Mouse (Mus musculus): ENCODE measurements around the gene Dab1. TPM values are rescaled to one million over a fixed set of nuclear protein-coding genes. Genes with fewer than 3 reads are reported as not detected.

Gene Dab1
- polyA plus RNA-seq (2012; rRNA removed): 10.4 and 30.7 TPM in 2 replicates

DNA sequence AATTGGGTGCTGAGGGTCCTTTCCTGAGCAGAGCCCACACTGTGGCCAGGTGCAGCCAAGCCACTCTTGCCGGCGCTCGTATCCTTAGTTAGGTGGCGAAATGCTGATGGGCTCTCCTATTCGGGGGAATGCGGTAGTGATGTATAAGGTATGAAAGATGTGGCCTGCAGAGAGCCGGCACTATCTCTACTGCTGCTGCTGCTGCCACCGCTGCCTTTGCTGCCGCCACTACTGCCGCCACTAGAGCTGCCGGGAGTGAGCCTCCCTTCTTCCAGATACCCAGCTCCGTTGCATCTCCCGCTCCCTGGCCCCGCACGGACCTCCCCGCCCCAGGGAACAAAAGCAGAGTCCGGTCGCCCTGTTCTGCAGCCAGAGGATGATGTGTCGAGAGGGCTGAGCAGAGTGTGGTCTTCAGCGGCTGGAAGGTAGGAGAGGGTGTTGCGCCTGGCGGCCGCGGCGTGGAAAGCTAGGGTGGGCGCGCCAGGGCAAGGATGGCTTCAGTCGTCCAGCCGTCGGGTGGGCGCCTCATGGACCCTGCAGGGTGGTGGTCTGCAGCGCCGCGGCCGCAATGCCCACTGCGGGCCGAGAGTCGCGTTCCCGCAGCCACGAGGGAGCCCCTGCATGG is at the start of gene Dab1:
Gene Dab1 (plus strand): TSS at position 39 of the 625 bp plus-strand sequence.
- DNase-seq (ENCODE audit: low read depth, low spot score): no peak
- WGBS: 2% methylated on average over 41 of the region's 41 CpGs

GRCm38 (mm10) chr4:103571721-103572352 is 47.3 kb upstream of the Dab1 start:
- 66% methylated on average over 4 of the region's 4 CpGs for WGBS
- no peak for DNase-seq (ENCODE audit: low read depth, low spot score)

GRCm38 (mm10) chr4:103575556-103575955 is 43.6 kb upstream of the Dab1 start:
- DNase-seq (ENCODE audit: low read depth, low spot score): no peak
- WGBS: 86% methylated on average over 2 of the region's 2 CpGs

DNA sequence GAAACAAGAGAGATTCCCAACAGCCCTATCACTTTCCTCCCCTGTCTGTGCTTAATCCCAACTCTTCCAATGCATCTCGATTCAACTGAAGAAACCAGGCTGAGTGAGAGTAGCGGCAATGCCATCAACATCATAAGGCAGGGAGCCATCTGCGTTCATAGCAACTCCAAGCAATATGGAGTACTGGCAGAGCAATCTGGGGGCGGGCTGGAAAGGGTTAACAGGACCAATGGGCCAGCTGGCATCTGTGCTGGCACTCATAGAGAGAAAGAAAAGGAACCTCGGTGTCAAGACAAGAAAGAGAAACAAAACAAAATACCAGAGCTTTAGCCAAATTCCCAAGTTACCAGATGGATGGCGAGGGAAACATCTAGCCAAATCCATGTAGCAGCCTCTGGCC is 42.9 kb upstream of the Dab1 start:
- WGBS: 77% methylated on average over 6 of the region's 6 CpGs
- no peak for DNase-seq (ENCODE audit: low read depth, low spot score)

DNA sequence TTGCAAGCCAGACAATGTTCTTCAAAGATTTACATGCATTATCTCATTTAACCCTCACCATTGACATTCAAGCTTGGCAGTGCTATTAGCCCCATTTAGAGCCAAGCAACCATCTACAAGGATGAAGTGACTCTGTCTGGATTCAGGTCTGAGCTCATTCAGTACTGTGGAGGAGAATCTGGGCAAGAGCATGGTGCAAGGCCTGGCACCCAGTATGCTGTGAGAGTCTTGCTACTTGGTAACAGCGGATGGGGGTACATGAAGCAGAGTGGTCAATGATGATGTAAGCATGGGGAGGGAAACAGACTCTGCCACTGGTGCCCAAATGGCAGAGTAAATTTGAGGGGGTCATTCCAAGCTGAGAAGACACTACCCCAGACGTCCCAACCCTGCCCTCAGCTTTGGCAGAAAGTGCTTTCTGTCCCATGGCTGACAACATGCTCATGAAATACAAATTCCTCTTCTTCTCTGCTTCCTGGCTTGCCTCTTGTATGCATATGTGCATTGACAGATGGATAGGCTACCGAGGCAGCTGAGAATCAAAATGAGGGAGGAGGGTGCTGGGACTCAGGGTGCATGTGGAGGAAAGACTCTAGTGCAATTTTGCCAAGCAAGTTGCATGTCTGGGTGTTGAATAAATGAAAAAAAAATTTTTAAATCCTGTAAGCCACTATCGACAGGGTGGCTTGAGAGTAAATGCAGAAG is 41.9 kb upstream of the Dab1 start:
- no peak for DNase-seq (ENCODE audit: low read depth, low spot score)
- 70% methylated on average over 4 of the region's 4 CpGs for WGBS

DNA sequence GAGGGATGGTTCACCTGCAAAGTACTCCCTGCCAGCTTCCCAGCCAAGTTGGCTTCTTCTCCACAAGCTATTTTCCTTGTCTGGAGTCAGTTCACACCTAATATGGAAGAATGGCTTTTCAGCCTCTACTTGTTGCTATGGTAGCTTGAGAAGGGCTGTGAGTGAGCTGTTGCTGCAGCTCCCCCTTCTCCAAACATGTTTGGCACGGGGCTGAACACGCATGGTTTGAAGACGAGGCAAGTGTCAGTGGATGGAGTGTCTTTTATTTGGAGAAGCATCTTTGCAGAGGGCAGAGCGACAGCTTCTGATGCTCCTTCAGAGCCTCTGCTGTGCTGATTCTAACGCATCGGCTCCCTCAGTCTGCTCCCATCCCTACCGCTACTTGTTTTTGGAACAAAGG is 41.3 kb upstream of the Dab1 start:
- DNase-seq (ENCODE audit: low read depth, low spot score): no peak
- 73% methylated on average over 7 of the region's 7 CpGs for WGBS

DNA sequence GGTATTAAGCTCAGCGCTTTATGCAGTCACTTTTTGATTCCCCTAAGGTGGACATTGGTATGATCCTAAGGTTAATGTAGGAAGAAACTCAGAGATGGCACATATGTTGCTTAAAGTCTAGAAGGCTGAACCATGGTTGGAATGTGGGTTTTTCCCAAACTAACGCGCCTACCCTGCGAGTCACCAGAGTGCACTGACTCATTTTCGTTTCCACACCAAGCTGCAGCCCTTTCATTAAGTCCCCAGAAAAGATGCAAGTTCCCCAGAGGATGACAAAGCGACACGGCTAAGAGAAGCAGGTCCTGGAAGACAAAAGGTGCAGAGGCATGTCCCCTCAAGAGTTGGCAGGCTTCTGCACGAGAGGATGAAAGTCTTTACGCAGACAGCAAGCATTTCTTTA is 39.1 kb upstream of the Dab1 start:
- DNase-seq (ENCODE audit: low read depth, low spot score): no peak
- 84% methylated on average over 9 of the region's 9 CpGs for WGBS

GRCm38 (mm10) chr4:103615011-103615410 is 4.1 kb upstream of the Dab1 start:
- DNase-seq (ENCODE audit: low read depth, low spot score): no peak
- 30% methylated on average over 3 of the region's 3 CpGs for WGBS

GRCm38 (mm10) chr4:103619946-103620371 is 800 bp downstream of the Dab1 start:
- WGBS: 3% methylated on average over 28 of the region's 28 CpGs
- no peak for DNase-seq (ENCODE audit: low read depth, low spot score)

DNA sequence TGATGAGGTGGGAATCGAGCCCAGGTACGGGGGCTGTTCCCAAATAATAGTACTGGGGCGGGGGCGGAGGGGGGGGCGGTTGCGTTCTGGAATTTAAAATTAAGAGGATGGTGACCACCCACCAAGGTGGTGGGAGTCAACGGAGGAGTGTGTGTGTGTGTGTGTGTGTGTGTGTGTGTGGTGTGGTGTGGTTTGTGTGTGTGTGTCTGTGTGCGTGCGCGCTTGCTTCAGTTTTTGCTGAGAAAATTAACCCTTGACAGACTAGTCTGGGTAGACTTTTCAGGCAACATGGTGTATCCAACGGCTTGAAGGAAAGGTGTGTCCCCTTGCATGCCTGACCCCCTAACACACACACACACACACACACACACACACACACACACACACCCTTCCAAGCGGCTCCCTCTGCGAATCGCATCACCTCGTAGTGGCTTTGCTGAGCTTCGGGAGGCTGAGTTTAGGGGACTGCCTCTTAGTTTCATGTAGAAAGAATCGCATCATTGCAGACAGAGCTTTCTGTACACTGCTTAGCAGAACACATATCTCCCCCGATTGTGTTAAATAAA is 1.5 kb downstream of the Dab1 start:
- 23% methylated on average over 18 of the region's 18 CpGs for WGBS
- no peak for DNase-seq (ENCODE audit: low read depth, low spot score)

DNA sequence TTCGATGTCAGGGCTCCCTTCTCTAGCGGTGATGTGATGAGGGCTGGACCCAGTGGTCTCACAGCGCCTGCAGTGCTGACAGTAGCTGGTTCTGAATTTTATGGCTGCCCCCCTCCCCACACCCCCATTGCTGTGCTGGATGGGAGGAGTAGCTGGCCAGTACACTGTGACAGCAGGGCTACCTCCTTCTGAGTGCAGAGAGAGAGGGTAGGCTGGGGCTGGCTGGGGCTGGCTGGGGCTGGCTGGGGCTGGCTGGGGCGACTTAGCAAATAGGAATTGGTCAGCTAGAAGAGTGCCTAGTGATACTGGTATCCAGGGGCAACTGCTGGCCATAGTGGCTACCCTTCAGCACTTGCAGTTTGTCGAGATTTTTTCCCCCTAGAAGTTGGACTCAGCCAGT is 2.4 kb downstream of the Dab1 start:
- WGBS: 21% methylated on average over 5 of the region's 5 CpGs
- DNase-seq (ENCODE audit: low read depth, low spot score): no peak

- WGBS: 56% methylated on average over 4 of the region's 4 CpGs
Measured at GRCm38 (mm10) chr4:103630177-103630576, 11.0 kb downstream of the Dab1 start.

DNA sequence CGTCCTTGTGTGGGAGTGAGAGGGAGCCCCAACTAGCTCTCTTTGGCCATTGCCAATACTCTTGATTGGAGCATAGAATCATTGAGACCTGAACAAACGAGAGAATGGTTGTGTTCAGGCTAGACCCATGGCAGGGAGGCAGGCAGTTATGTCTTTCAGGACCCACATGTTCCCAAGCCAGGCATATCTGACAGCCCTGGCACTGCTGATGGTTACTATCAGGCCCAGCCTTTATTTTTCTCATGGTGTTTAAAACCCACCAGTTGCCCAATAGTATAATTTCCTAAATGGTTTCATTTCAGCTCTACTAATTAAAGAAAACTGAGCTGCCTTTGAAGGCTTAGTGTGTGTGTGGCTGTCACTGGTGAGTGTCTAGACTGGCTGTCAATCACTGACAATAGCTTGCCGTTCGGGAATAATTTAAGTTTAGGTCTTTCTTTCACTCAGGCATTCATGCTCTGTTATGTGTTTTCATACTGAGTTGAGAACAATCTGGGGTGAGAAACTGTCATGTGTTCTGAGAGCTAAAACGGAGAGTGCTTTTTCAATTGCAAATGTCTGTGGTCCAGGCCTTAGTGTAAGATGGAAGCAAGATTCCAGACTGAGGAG is 17.1 kb downstream of the Dab1 start:
- 69% methylated on average over 5 of the region's 5 CpGs for WGBS
- no peak for DNase-seq (ENCODE audit: low read depth, low spot score)

More at GRCm38 (mm10) chr4:103630177-103630576, 11.0 kb downstream of the Dab1 start:
- DNase-seq (ENCODE audit: low read depth, low spot score): no peak

GRCm38 (mm10) chr4:103648209-103648896 is 29.2 kb downstream of the Dab1 start:
- 54% methylated on average over 9 of the region's 9 CpGs for WGBS
- DNase-seq (ENCODE audit: low read depth, low spot score): no peak

DNA sequence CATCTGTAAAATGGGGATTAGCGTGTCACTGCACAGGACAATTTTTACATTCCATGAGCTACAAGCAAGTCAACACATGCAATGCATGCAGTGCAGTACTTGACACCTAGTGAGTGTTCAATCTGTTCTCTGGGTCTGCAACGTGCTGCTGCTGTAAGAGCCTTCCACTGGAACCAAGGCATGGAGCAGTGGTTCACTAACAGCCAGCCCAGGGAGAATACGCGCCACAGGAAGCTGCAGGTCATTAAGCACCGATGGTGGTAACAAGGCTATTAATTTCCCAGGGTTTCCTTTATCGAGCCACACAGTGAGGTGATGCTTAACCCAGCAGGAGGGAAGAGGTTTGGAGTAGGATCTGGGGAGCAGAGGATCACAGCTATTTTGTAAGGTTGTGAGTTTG is 36.6 kb downstream of the Dab1 start:
- WGBS: 39% methylated on average over 6 of the region's 6 CpGs
- no peak for DNase-seq (ENCODE audit: low read depth, low spot score)

- DNase-seq (ENCODE audit: low read depth, low spot score): no peak
- 45% methylated on average over 1 of the region's 1 CpGs for WGBS
Measured at GRCm38 (mm10) chr4:103661386-103661785, 42.2 kb downstream of the Dab1 start.

DNA sequence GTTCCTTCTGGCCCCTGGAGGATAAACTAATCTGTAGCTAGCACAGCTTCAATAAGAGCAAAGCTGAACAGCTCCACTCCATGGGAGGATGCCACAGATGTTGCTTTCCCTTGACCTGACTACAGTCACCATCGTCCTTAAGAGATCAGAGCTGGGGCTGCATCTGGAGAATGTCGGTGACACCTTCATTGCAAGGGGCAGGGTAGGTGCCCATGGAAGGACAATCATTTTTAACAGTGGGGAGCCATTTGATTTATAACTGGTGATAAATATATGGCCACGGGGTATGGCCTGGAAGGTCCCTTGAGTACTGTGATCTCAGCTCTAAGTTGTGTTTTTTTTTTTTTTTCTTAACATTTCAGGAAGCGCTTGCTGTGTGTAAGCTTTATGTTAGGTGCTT is 48.3 kb downstream of the Dab1 start:
- no peak for DNase-seq (ENCODE audit: low read depth, low spot score)
- WGBS: 58% methylated on average over 4 of the region's 4 CpGs

- 18% methylated on average over 1 of the region's 1 CpGs for WGBS
- no peak for DNase-seq (ENCODE audit: low read depth, low spot score)
Measured at GRCm38 (mm10) chr4:103677195-103677594, 58.0 kb downstream of the Dab1 start.

DNA sequence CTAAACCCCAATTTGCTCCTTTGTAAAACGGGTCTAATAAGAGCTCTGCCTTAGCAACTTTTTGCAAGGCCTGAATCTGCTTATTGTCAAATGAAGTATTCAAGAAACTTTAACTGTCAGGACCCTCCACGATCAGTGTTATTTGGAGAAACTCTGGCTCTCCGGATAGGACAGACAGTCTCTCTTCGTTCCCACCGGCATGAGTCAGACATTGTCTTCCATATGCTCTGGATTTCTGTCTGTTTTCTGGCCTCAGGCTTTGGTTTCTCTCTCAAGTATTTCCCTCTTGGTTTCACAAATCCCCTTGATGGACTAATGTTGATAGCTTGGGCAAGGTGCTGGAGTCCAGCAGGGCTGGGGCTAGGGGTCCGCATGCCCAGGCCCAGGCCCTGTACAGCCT is 59.3 kb downstream of the Dab1 start:
- 71% methylated on average over 6 of the region's 6 CpGs for WGBS
- DNase-seq (ENCODE audit: low read depth, low spot score): no peak

DNA sequence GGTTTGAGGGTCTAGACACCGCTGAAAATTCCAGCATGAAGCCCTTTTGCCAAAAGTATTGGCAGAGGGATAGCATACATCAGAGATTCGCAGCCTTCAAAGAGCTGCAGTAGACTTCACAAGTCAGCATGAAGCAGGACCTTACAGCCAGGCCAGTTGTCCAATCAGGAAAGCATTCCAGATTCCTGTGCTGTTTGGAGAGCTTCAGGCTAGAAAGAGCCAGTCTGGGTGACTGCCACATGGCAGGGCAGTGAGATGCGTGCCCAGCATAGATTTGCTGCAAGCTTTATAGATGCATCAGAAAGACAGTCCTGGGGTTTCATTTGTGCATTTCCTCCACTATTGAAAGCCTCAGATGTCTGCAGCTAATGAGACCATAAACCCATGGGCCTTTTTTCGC is 66.0 kb downstream of the Dab1 start:
- DNase-seq (ENCODE audit: low read depth, low spot score): no peak
- 66% methylated on average over 4 of the region's 4 CpGs for WGBS
